Mouse (Mus musculus) forebrain, embryonic 12.5 days (tissue): ENCODE results near the gene Lrrc56. TPM values are rescaled to one million over a fixed set of nuclear protein-coding genes. Genes with fewer than 3 reads are reported as not detected.
A peak's percentile ranks its signal among the peaks of the same experiment; 100 is the strongest.

ENCODE experiments used
- ATAC-seq: fragments of 200-750 bp; cut with Nextera tagmentation; 2 replicates; pipeline ENCODE4 v1.8.0; 2017; ENCODE audit warnings: moderate TSS enrichment; ENCODE audit not compliant: low FRiP score
- H3K27ac ChIP-seq: fragments of 300-500 bp; sonication (generic); 2 replicates; pipeline ENCODE4 v1.5.1; 2016; ENCODE audit warnings: mild to moderate bottlenecking
- H3K27me3 ChIP-seq: fragments of 300-500 bp; sonication (generic); 2 replicates; pipeline ENCODE4 v1.6.1; 2016; ENCODE audit warnings: mild to moderate bottlenecking
- H3K36me3 ChIP-seq: fragments of 300-500 bp; sonication (generic); replicated peaks from 2 replicates; pipeline ENCODE4 v1.6.1; 2016; ENCODE audit warnings: mild to moderate bottlenecking
- H3K4me1 ChIP-seq: fragments of 300-500 bp; sonication (generic); 2 replicates; pipeline ENCODE4 v1.6.1; 2016
- H3K4me2 ChIP-seq: fragments of 300-500 bp; sonication (generic); 2 replicates; pipeline ENCODE4 v1.6.1; 2016; ENCODE audit warnings: mild to moderate bottlenecking, moderate library complexity
- H3K4me3 ChIP-seq: fragments of 300-500 bp; sonication (generic); replicated peaks from 2 replicates; pipeline ENCODE4 v1.5.1; 2016; ENCODE audit warnings: mild to moderate bottlenecking
- H3K9ac ChIP-seq: fragments of 300-500 bp; sonication (generic); 2 replicates; pipeline ENCODE4 v1.6.1; 2016; ENCODE audit warnings: mild to moderate bottlenecking
- H3K9me3 ChIP-seq: fragments of 300-500 bp; sonication (generic); 2 replicates; pipeline ENCODE4 v1.6.1; 2016
- whole genome bisulfite sequencing: fragments of 180-500 bp; shearing (Covaris S2); methylation state at CpG from one replicate; pipeline ENCODE4 v1.1.7; 2016; 5-methylcytosine and 5-hydroxymethylcytosine counted together
- polyA plus RNA-seq: library from polyadenylated mRNA; unstranded; fragments of >200 nt; fragmentation: Nextera tagmentation; extraction: Ambion mirVana; gene quantifications from 2 replicates; pipeline ENCODE4 v1.2.1, GENCODE M21; 2016

Lrrc56 gene
- polyA plus RNA-seq, 1 experiment from 2014 or later, result 14.2 TPM

DNA sequence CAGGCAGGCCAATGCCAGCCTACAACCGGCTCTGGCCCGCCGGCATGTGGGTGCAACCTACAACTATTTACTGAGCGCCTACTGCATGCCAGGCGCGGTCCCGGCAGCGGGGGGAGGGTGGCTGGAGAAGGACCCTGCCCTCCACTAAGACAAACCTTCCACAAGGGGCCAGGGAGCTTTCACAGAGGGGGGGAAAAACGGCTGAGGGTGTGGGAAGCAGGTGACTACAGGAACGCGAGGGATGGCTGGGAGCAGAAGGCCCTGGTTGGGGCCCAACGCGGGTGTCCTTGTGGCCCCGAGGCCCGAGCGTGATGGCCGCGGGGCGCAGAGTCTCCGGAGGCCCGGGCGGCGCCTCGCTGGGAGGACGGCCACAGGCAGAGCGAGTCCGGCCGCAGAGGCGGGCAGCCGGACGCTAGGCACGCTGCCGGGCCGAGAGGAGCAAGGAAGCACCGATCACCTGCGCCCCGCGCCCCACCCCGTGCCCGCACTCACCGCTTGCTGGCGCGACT lies 555 bp upstream of the Lrrc56 start:
- Histone ChIP-seq H3K36me3 (peaks cover 38% of the 10 kb centered on the region), H3K4me1 (peaks cover 29% of the 10 kb centered on the region), H3K4me2 (peak overlapping the region; percentile 91), H3K9me3 (no peaks in the 10 kb centered on the region), H3K27me3 (no peaks in the 10 kb centered on the region), H3K9ac (peak overlapping the region; percentile 94), H3K4me3 (peak overlapping the region; percentile 96), H3K27ac (peak overlapping the region; percentile 78)
- WGBS, result under 1% methylated on average over 43 of the region's 43 CpGs
- no peak; the same call in 1 of the 2 replicates for ATAC-seq

DNA sequence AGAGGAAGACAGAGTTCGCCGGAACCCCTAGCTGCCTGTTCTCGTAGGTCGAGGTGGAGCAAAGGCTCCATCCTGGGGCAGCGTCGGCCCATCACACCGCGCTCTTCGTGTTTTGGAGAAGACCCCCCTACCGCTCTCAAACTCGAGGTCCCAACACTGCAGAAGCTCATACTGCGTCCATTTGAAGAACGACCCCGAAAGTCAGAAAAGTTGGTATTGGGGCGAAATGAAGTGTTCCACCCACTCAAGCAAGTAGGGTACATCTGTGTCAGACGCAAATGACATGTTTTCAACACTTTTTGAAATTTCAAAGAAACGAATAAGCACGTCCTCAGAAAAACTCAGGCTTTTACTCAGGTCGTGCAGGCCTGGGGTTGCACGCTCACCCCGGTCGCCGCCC lies 452 bp downstream of the Lrrc56 start:
- Histone ChIP-seq H3K9me3 (no peaks in the 10 kb centered on the region), H3K4me1 (peaks cover 29% of the 10 kb centered on the region), H3K4me3 (peak overlapping the region; percentile 96), H3K9ac (peak overlapping the region; percentile 64), H3K27me3 (no peaks in the 10 kb centered on the region), H3K27ac (peak overlapping the region; percentile 81), H3K36me3 (peaks cover 30% of the 10 kb centered on the region), H3K4me2 (peak overlapping the region; percentile 91)
- 1% methylated on average over 23 of the region's 23 CpGs for WGBS
- ATAC-seq, result no peak

DNA sequence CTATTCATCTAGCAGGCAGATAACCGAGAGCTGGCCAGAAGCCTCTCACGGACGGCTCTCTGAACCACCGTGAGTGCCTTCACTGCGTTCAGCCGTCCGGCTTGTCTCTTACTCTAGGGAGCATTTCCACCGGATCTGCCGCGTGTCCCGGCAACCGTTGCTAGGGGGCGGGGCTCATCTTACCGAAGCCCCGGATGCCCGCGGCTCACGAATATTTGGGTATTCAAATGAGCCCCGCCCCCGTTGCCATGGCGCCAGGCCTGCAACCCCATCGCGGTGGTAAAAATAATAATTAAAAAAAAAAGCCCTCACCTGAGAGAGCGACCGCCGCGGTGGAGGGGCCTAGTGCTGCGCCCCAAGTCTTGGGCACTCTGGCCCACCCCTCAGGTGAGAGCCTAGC lies 873 bp downstream of the Lrrc56 start:
- Histone ChIP-seq H3K27ac (peak overlapping the region; percentile 81), H3K4me3 (peak overlapping the region; percentile 96), H3K9ac (peak overlapping the region; percentile 64), H3K36me3 (peaks cover 26% of the 10 kb centered on the region), H3K27me3 (no peaks in the 10 kb centered on the region), H3K4me1 (peaks cover 29% of the 10 kb centered on the region), H3K4me2 (peak overlapping the region; percentile 91), H3K9me3 (no peaks in the 10 kb centered on the region)
- WGBS, result under 1% methylated on average over 28 of the region's 28 CpGs
- ATAC-seq, result peak; percentile 47

DNA sequence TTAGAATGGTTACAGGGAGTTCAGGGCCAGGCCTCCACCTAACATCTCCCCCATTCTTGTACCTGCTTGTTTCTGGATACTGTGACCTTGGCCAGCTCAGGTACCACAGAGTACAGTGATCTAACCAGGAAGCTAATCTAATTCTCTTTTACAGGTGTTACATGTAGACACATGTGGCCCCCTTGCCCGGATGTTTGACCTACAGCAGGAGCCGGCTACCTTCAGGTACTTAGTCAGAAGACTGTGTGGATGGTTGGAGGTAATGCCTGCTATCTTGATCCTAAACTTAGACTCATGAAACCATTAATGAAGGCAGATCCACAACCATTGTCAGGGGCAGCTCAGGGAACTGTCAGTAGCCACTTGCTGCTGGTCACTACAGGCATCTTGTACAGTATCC lies 1.8 kb downstream of the Lrrc56 start:
- Histone ChIP-seq H3K4me1 (peaks cover 29% of the 10 kb centered on the region), H3K27ac (no peak overlapping the region), H3K4me3 (no peak overlapping the region), H3K9ac (0 out of 2 replicates have a peak overlapping the region, but pooled peaks have one; percentile 64), H3K4me2 (peak overlapping the region; percentile 91), H3K9me3 (no peaks in the 10 kb centered on the region), H3K36me3 (peaks cover 17% of the 10 kb centered on the region), H3K27me3 (no peaks in the 10 kb centered on the region)
- WGBS, result 96% methylated on average over 2 of the region's 2 CpGs
- no peak for ATAC-seq

DNA sequence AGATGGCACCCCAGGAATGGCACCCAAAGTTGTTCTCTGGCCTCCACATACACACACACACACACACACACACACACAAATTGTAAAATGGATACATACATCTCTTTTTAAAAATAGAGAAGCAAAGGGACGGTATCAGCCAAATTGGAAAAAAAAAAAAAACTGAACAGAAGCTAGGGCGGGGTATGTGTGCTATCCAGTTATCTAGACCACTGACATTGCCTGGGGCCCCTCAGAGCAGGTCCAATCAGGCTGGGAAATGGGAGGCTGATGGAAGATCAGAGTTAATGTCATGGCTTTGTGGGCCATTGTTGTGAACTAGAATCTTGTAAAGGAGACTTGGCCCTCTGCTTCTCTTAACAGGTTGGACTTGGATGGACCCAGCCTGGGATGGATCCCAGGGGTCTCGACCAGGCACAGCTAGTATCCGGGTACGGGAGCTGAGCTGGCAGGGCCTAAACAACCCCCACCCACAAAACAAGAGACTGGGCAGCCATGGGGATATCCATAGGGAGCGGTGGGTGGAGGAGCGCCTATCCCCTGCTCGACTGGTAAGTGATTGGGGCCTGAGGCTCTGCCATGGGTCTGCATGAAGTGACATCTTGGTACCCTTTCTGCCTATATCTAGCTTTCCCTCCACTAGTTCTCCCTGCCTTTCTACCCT lies 2.8 kb downstream of the Lrrc56 start:
- Histone ChIP-seq H3K36me3 (peaks cover 7% of the 10 kb centered on the region), H3K9ac (no peak overlapping the region), H3K4me3 (no peak overlapping the region), H3K9me3 (no peaks in the 10 kb centered on the region), H3K27ac (no peak overlapping the region), H3K4me2 (no peak overlapping the region), H3K27me3 (no peaks in the 10 kb centered on the region), H3K4me1 (peaks cover 27% of the 10 kb centered on the region)
- WGBS, result 91% methylated on average over 8 of the region's 8 CpGs
- ATAC-seq, result no peak

DNA sequence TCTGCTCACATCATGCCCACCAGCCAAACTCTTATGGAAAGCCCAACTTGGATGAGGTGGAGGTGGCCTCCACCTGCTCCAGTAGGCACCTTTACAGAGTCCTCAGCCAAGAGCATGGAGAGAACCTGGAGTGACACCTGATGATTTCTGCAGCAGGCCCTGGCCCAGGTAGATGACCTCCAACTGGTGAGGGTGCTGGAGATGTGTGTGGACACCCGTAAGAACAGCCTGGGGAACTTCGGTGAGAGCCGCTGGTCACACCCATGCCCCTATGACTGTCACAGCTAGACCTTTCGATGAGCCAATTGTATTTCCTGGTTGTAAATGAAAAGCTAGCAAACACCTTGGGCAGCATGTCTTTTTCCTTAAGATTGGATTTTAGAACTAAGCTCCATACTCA lies 4.2 kb downstream of the Lrrc56 start:
- ATAC-seq, result no peak
- 93% methylated on average over 4 of the region's 4 CpGs for WGBS

DNA sequence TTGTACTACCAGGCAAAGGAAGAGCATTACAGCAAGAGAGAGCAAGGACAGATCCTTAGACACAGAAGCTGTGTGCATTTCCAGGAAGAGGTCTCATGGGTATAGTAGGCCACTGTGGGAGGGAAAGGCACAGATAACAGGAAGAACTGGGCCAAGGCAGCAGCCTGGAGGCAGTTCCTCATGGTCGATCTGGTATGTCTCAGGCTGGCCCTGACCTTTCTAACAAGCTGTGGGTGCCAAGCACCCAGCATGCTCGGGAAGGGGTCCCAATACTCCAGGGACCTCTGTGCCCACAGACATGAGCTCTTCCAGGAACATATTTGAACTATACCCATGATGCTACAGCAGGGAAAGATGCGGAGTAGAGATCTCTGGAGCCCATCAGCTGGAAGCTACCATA lies 10.6 kb downstream of the Lrrc56 start:
- H3K9me3 ChIP-seq, result no peaks in the 10 kb centered on the region
- H3K9ac ChIP-seq, result no peak overlapping the region
- H3K27me3 ChIP-seq, result no peaks in the 10 kb centered on the region
- 86% methylated on average over 3 of the region's 3 CpGs for WGBS
- no peaks in the 10 kb centered on the region for H3K4me1 ChIP-seq
- H3K36me3 ChIP-seq, result no peaks in the 10 kb centered on the region
- no peak overlapping the region for H3K4me2 ChIP-seq
- ATAC-seq, result no peak
- no peak overlapping the region for H3K4me3 ChIP-seq
- H3K27ac ChIP-seq, result no peak overlapping the region

More for the DNA sequence above, 4.2 kb downstream of the Lrrc56 start:
- Histone ChIP-seq H3K9me3 (no peaks in the 10 kb centered on the region), H3K9ac (no peak overlapping the region), H3K27ac (no peak overlapping the region), H3K36me3 (no peaks in the 10 kb centered on the region), H3K4me1 (peaks cover 13% of the 10 kb centered on the region), H3K4me3 (no peak overlapping the region), H3K4me2 (no peak overlapping the region), H3K27me3 (no peaks in the 10 kb centered on the region)

DNA sequence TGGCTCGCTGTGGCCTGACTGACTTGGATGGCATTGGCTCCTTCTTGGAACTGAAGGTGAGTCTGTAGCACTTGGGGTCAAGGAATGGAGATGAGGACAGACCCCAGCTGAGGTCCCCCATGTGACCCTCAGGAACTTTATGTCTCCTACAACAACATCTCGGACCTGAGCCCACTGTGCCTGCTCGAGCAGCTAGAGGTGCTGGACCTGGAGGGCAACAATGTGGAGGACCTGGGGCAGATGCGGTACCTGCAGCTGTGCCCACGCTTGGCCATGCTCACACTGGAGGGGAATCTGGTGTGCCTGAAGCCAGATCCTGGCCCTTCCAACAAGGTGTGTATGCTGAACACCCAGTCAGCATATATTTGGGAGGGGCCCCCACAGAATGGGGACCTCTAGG lies 11.5 kb downstream of the Lrrc56 start:
- H3K27ac ChIP-seq, result no peak overlapping the region

DNA sequence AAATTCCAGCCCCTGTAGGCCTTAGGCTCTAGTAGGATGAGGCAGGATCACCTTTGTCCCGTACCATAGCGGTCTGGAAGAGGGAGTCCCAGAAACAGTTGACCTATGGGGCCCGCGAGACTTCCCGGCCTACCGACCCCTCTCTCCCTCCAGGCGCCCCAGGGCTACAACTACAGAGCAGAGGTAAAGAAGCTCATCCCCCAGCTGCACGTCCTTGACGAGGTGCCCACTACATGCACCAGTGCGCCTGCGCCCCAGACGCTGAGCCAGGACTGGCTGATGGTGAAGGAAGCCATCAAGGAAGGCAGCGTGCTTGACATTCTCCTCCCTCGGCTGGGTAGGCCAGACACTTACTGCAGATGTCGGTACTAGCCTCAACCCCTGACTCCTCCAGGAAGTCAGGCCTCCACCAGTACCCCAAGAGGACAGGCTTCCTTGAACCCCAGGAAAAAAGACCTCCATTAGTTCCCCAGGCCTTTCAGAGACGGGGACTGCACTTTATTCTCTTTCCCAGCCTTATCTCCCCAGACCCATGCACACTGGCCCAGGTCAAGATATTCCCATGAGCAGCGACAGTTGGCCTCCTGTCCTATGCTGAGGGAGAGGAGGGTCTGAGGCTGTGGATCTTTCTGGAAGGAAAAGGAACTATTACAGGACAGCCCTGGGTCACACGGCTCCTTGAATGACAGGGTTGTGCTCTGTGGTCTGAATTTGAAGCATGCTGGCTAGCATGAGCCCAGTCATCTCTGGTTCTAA lies 12.4 kb downstream of the Lrrc56 start:
- H3K4me2 ChIP-seq, result no peak overlapping the region
- no peak overlapping the region for H3K4me3 ChIP-seq
- WGBS, result 91% methylated on average over 18 of the region's 18 CpGs
- H3K36me3 ChIP-seq, result no peaks in the 10 kb centered on the region
- no peak for ATAC-seq
- no peaks in the 10 kb centered on the region for H3K4me1 ChIP-seq
- H3K9me3 ChIP-seq, result no peaks in the 10 kb centered on the region
- H3K27me3 ChIP-seq, result no peaks in the 10 kb centered on the region
- no peak overlapping the region for H3K27ac ChIP-seq
- no peak overlapping the region for H3K9ac ChIP-seq

More for the DNA sequence above, 11.5 kb downstream of the Lrrc56 start:
- Histone ChIP-seq H3K4me3 (no peak overlapping the region), H3K4me1 (no peaks in the 10 kb centered on the region), H3K9ac (no peak overlapping the region), H3K9me3 (no peaks in the 10 kb centered on the region), H3K4me2 (no peak overlapping the region), H3K27me3 (no peaks in the 10 kb centered on the region), H3K36me3 (no peaks in the 10 kb centered on the region)
- 90% methylated on average over 5 of the region's 5 CpGs for WGBS
- no peak for ATAC-seq

DNA sequence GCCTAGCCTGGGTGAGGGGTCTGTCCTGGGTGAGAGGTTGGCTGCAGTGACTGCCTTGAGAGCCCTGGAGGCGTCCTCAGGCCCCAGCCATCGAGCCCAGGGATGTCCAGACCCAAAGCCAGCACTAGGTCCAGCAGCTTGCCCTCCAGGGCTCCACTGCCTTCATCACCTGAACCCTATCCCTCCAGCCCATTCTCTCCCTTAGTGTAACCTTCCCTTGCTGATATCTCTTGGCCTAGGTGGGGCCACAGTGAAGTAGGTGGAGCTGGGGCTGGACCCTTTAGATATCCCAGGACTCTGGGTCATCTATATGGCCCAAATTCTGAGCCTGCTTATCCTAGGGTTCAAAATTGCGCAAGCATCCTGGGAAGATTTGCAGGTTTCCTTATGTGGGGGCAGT lies 15.6 kb downstream of the Lrrc56 start:
- peaks cover 4% of the 10 kb centered on the region for H3K4me1 ChIP-seq
- no peak overlapping the region for H3K4me3 ChIP-seq
- no peak overlapping the region for H3K27ac ChIP-seq
- H3K9me3 ChIP-seq, result no peaks in the 10 kb centered on the region
- no peaks in the 10 kb centered on the region for H3K36me3 ChIP-seq
- H3K4me2 ChIP-seq, result no peak overlapping the region
- ATAC-seq, result no peak
- H3K27me3 ChIP-seq, result no peaks in the 10 kb centered on the region
- WGBS, result 65% methylated on average over 3 of the region's 3 CpGs
- H3K9ac ChIP-seq, result no peak overlapping the region

DNA sequence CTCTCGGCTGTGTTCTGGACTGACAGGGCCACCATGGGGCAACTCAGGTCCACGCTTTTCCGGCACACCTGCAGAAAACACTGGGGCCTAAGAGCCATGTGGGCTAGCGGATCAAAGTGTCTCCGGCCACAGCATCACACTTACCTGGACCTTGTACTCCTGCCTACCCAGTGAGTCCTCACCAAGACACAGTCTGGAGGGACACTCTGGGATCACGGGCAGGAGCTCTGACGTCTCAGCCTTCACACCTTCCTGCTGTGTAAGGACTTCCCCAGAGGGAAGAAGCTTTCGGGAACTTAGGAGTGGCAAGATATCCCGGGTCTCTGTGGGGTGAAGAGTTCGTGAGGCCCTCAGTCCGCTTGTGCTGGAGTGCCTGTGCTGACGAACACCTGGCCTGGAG lies 16.2 kb downstream of the Lrrc56 start:
- WGBS, result 89% methylated on average over 12 of the region's 12 CpGs
- Histone ChIP-seq H3K4me1 (peaks cover 10% of the 10 kb centered on the region), H3K36me3 (no peaks in the 10 kb centered on the region), H3K4me2 (no peak overlapping the region), H3K27ac (no peak overlapping the region), H3K27me3 (no peaks in the 10 kb centered on the region), H3K9ac (no peak overlapping the region), H3K4me3 (no peak overlapping the region), H3K9me3 (no peaks in the 10 kb centered on the region)
- ATAC-seq, result no peak

DNA sequence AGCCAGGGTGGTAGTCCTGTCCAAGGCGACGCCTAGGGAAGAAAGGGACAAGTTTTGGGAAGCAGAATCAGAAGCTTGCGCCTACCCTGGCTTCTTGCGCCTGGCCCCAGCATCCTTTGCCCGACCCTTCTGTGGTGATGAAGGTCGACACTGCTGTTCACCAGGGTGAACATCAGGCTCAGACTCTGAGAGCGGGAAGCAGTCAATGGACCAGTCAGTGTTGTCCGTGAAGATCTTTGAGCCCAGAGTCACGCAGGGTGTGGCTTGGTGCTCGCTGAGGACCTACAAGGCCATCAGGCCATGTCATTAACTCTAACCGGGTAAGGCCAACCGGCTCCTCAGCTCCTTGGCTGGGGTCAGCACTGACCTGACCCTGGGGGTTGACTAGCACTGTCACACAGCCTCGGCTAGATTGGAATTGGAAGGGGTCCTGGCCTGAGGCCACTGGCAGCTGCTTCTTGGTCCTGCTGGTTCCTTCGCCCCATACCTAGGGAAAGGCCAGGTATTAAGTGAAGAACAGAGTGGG lies 16.7 kb downstream of the Lrrc56 start:
- H3K9ac ChIP-seq, result no peak overlapping the region
- H3K27ac ChIP-seq, result no peak overlapping the region
- H3K27me3 ChIP-seq, result no peaks in the 10 kb centered on the region
- WGBS, result 91% methylated on average over 14 of the region's 14 CpGs
- no peaks in the 10 kb centered on the region for H3K9me3 ChIP-seq
- no peaks in the 10 kb centered on the region for H3K36me3 ChIP-seq
- no peak overlapping the region for H3K4me3 ChIP-seq
- H3K4me2 ChIP-seq, result no peak overlapping the region
- H3K4me1 ChIP-seq, result peaks cover 11% of the 10 kb centered on the region
- no peak for ATAC-seq
